Mouse (Mus musculus): ENCODE measurements around the gene Rnaseh2c.
A peak's percentile ranks its signal among the peaks of the same experiment; 100 is the strongest.

Gene Rnaseh2c

GRCm38 (mm10) chr19:5575336-5575735, 26.3 kb upstream of the Rnaseh2c start:
- no peak for DNase-seq (ENCODE audit: low spot score)

GRCm38 (mm10) chr19:5579971-5580370, 21.7 kb upstream of the Rnaseh2c start:
- no peak for DNase-seq (ENCODE audit: low spot score)

- DNase-seq (ENCODE audit: low spot score): no peak
These were observed 20.9 kb upstream of the Rnaseh2c start for GRCm38 (mm10) chr19:5580776-5581175.

- DNase-seq (ENCODE audit: low spot score): no peak
These were observed 19.7 kb upstream of the Rnaseh2c start for GRCm38 (mm10) chr19:5581995-5582394.

- no peak for DNase-seq (ENCODE audit: low spot score)
These were observed 12.5 kb upstream of the Rnaseh2c start for GRCm38 (mm10) chr19:5589159-5589558.

- no peak for DNase-seq (ENCODE audit: low spot score)
These were observed 9.8 kb upstream of the Rnaseh2c start for GRCm38 (mm10) chr19:5591888-5592287.

GRCm38 (mm10) chr19:5599224-5599623, 2.4 kb upstream of the Rnaseh2c start:
- no peak for DNase-seq (ENCODE audit: low spot score)

- DNase-seq (ENCODE audit: low spot score): no peak
These were observed 2.0 kb downstream of the Rnaseh2c start for GRCm38 (mm10) chr19:5603664-5604063.

GRCm38 (mm10) chr19:5605126-5605525, 3.5 kb downstream of the Rnaseh2c start:
- no peak for DNase-seq (ENCODE audit: low spot score)

GRCm38 (mm10) chr19:5606196-5606595, 4.5 kb downstream of the Rnaseh2c start:
- no peak for DNase-seq (ENCODE audit: low spot score)

- no peak for DNase-seq (ENCODE audit: low spot score)
These were observed 6.2 kb downstream of the Rnaseh2c start for GRCm38 (mm10) chr19:5607705-5608410.

GRCm38 (mm10) chr19:5608707-5609106, 7.0 kb downstream of the Rnaseh2c start:
- no peak for DNase-seq (ENCODE audit: low spot score)

GRCm38 (mm10) chr19:5609171-5609546, 7.5 kb downstream of the Rnaseh2c start:
- DNase-seq (ENCODE audit: low spot score): no peak

- peak; percentile 93 for DNase-seq (ENCODE audit: low spot score)
These were observed 8.1 kb downstream of the Rnaseh2c start, which contains the start of gene Kat5 for GRCm38 (mm10) chr19:5609547-5610404. TSS of gene Kat5 (minus strand) at chr19:5610237.

GRCm38 (mm10) chr19:5611973-5612372, 10.3 kb downstream of the Rnaseh2c start:
- DNase-seq (ENCODE audit: low spot score): no peak

- DNase-seq (ENCODE audit: low spot score): no peak
These were observed 11.2 kb downstream of the Rnaseh2c start for GRCm38 (mm10) chr19:5612762-5613411.

GRCm38 (mm10) chr19:5614953-5615352, 13.3 kb downstream of the Rnaseh2c start:
- no peak for DNase-seq (ENCODE audit: low spot score)

GRCm38 (mm10) chr19:5620007-5620406, 18.3 kb downstream of the Rnaseh2c start:
- no peak for DNase-seq (ENCODE audit: low spot score)

GRCm38 (mm10) chr19:5621884-5622283, 20.2 kb downstream of the Rnaseh2c start:
- no peak for DNase-seq (ENCODE audit: low spot score)

- DNase-seq (ENCODE audit: low spot score): no peak
These were observed 23.6 kb downstream of the Rnaseh2c start for GRCm38 (mm10) chr19:5625311-5625710.

- DNase-seq (ENCODE audit: low spot score): no peak
These were observed 28.2 kb downstream of the Rnaseh2c start for GRCm38 (mm10) chr19:5629907-5630306.

- no peak for DNase-seq (ENCODE audit: low spot score)
These were observed 30.4 kb downstream of the Rnaseh2c start for GRCm38 (mm10) chr19:5632120-5632519.
